Mouse (Mus musculus) urinary bladder, postnatal 4 days (tissue): ENCODE data around the gene Tmem110.

ENCODE experiments used
- DNase-seq, 2 experiments: peaks; one replicate each; pipeline ENCODE4 v3.0.0; 2021 to 2022; ENCODE audit warnings: low spot score in 2 of 2

Gene Tmem110

DNA sequence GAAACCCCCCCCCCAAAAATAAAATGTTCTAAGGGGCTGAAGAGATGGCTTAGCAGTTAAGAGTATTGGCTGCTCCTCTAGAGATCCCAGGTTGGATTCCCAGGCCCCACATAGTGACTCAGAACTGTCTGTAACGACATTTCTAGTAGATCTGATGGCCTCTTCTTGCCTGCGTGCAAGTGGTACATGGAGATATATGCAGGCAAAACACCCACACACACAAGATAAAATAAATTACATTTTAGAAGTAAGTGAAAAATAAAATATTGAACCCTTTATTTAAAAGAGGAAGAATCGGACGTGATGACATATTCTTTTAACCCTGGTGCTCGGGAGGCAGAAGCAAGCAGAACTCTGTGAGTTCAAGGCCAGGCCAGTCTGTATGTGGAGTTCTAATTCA, 77.2 kb downstream of the Tmem110 start:
- DNase-seq, result no peak

GRCm38 (mm10) chr14:30903036-30903435, 77.6 kb downstream of the Tmem110 start:
- DNase-seq, result no peak

GRCm38 (mm10) chr14:30904307-30904706, 78.9 kb downstream of the Tmem110 start:
- DNase-seq, result no peak

DNA sequence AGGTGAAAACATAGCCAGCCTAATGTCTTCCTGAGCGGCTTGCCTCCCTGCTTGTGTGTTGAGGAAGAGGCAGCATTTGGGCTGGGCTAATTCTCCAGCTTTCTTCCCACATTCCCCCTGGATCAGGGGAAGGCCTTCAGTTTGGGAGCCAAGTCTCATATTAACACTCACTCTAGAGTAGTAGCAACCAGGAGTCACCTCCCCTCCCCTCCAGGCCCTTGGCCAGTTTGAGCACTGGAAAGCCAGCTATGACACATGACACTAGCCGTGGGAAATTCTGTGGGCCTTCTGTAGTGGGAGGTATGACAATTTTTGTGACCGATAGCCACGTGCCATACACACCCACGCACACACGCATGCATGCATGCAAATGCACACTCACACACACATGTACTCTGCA, 80.6 kb downstream of the Tmem110 start:
- no peak for DNase-seq

- no peak for DNase-seq
These were observed 82.5 kb downstream of the Tmem110 start for GRCm38 (mm10) chr14:30907814-30908265.

DNA sequence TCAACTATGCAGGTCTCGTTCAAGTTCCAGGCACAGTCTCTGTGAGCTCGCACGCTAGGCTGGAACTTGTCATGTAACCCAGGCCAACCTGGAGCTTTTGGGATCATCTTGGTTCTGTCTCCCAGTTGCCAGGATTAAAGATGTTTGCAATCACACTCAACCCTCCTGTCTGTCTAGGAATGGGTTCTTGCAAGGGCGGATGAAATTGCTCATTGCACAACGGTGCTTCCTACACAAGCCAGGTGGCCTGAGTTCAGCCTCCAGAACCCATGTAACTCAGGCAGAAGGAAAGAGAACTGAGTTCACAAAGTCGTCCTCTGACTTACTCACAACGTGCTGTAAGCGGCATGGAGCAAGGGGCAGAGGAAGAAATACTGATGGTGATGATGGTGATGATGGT, 85.8 kb downstream of the Tmem110 start:
- no peak for DNase-seq

DNA sequence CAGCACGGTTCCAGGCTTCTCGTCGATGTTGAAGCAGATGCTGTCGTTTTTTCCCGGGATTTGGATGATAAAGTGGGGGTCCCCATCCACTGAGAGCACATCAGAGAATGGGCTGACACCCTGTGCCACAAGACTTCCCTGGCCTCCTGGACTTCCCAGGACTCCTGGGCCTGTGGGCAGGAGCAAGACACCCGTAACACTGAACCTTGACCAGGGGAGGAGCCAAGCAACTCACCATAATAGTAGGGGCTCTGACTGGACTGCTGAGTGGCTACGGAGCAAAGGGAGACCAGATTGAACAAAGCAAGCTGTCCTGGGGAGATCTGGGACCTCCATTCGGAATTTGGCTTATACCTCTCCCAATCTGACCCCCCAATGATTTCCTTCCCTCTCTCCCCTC, 87.3 kb downstream of the Tmem110 start:
- no peak for DNase-seq

DNA sequence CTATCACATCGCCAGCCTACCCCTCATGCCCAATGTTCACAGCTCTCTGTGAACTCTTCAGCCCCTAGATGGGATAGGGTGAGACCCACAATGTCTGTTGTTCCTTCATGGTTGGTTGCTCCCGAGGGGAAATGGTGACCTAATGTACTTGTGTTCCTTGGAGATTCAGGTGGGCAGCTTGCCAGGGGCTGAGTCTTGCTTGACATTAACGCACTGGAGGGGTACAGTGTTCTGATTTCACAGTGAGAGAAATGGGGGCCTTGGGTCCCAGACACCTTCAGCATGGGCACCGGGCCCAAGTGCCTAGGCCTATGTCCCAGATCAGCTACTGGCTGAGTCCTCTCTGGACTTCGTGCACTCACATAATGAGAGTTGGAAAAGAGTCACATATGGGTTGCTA, 88.0 kb downstream of the Tmem110 start:
- DNase-seq, result no peak

GRCm38 (mm10) chr14:30916516-30916915, 91.1 kb downstream of the Tmem110 start:
- no peak for DNase-seq

DNA sequence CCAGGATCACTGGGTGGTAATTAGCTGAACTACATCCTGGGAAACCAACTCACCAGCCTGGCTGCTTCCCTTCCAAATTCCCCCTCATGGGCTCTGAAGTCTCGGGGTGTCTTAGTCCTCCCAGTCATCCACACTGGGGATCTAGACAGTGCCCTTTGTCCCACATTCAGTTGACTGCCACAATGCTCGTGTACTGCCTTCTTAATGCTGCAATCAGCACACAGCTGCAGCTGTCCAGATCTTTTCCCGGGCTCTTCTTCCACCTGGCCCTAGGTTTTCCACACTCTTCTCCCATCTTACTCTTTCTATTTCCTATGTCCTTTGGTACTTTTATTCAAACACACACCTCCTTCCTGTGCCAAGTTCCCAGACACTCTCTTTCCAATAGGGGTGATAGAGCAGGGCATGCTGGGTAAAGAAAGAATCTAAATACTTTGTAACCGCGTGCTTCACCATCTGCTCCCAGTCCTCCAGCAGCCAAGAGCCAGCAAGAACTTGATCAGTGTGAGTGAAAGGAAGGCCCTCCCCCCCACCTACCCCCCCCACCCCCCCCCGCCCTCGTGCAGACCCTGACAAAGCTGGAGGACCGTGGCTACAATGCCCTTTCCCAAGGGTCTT, 96.8 kb downstream of the Tmem110 start:
- no peak for DNase-seq

DNA sequence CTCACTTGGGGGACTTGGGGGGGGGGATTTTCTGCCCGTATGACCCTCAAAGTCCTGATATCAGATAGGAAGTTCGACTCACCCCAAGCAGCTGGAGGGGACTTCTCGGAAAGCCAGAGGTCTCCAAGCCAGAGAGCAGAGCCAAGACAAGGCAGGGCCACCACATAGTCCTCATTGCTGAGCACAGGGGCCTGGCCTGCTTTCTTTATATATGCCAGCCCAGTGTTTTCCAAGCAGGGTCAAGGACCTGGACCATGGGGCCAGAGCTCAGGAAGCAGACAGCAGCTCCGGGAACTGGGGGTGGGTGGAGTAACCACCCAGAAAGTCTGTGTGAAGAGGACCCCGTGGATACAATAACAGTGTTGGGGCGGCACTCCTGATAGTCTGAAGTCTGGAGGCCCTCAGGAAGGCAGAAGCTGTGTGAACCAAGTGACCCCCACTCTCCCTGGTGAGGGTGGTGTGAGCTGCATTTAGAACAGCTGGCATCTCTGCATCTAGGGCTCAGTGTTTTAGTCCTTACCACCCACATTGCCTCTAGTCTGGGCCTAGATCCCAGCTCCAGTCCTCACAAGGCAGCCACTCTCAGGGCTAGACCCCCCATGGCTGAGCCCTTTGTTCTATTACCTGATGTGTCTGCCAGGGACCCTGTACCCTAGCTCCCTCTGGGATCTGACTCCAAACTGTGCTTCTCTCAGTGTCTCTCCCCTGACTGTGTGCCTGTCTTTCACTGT, 98.2 kb downstream of the Tmem110 start, which contains the start of gene Itih3:
Gene Itih3 (minus strand): TSS at position 386 of the 731 bp plus-strand sequence.
- no peak for DNase-seq

- no peak for DNase-seq
These were observed 100.1 kb downstream of the Tmem110 start for GRCm38 (mm10) chr14:30925492-30925891.
